Mouse (Mus musculus) lung, adult 18-20 months (tissue): ENCODE measurements around the gene Urm1.

Experiments
- DNase-seq, 2 experiments: peaks; one replicate each; pipeline ENCODE4 v3.0.0; 2022; ENCODE audit warnings: mixed read lengths in 2 of 2

Gene Urm1

GRCm38 (mm10) chr2:29831106-29831505 lies 11.2 kb downstream of the Urm1 start:
- DNase-seq, result no peak

- no peak for DNase-seq
These were observed 13.9 kb downstream of the Urm1 start for GRCm38 (mm10) chr2:29833796-29834195.

- DNase-seq, result no peak
These were observed 15.6 kb downstream of the Urm1 start for GRCm38 (mm10) chr2:29835391-29835899.

- DNase-seq, result no peak
These were observed 19.6 kb downstream of the Urm1 start for GRCm38 (mm10) chr2:29839460-29839859.

- no peak for DNase-seq
These were observed 23.6 kb downstream of the Urm1 start for GRCm38 (mm10) chr2:29843231-29844105.

- no peak for DNase-seq
These were observed 24.2 kb downstream of the Urm1 start for GRCm38 (mm10) chr2:29844115-29844514.

- DNase-seq, result no peak
These were observed 24.8 kb downstream of the Urm1 start for GRCm38 (mm10) chr2:29844661-29845060.

- DNase-seq, result no peak
These were observed 25.8 kb downstream of the Urm1 start for GRCm38 (mm10) chr2:29845636-29846035.

GRCm38 (mm10) chr2:29846061-29846853 lies 26.4 kb downstream of the Urm1 start:
- DNase-seq, result no peak

GRCm38 (mm10) chr2:29846911-29847310 lies 27.0 kb downstream of the Urm1 start:
- no peak for DNase-seq

GRCm38 (mm10) chr2:29849041-29849440 lies 29.2 kb downstream of the Urm1 start:
- DNase-seq, result no peak

GRCm38 (mm10) chr2:29849841-29850480 lies 30.1 kb downstream of the Urm1 start:
- DNase-seq, result no peak

- DNase-seq, result no peak
These were observed 33.1 kb downstream of the Urm1 start for GRCm38 (mm10) chr2:29852957-29853485.

GRCm38 (mm10) chr2:29853736-29854135 lies 33.9 kb downstream of the Urm1 start:
- DNase-seq, result no peak

- no peak for DNase-seq
These were observed 35.8 kb downstream of the Urm1 start for GRCm38 (mm10) chr2:29855585-29856210.

- no peak for DNase-seq
These were observed 36.8 kb downstream of the Urm1 start for GRCm38 (mm10) chr2:29856451-29857260.

GRCm38 (mm10) chr2:29857341-29857740 lies 37.5 kb downstream of the Urm1 start:
- no peak for DNase-seq

- DNase-seq, result no peak
These were observed 38.1 kb downstream of the Urm1 start for GRCm38 (mm10) chr2:29857967-29858366.

- peak; percentile 29 to 54 for DNase-seq
These were observed 39.0 kb downstream of the Urm1 start for GRCm38 (mm10) chr2:29858748-29859473.

GRCm38 (mm10) chr2:29865125-29865524 lies 45.2 kb downstream of the Urm1 start:
- DNase-seq, result no peak
